Mouse (Mus musculus) megakaryocyte, embryonic 14.5 days (primary cell): Measurements from ENCODE around the gene Tm9sf1.

Experiments used
- FLI1 ChIP-seq: IDR thresholded peaks from 2 replicates; pipeline ENCODE4 v1.6.1; 2012; ENCODE audit warnings: low read length, inconsistent platforms, mixed read lengths
- GATA1 ChIP-seq: IDR thresholded peaks from 3 replicates; pipeline ENCODE4 v1.6.1; 2012; ENCODE audit warnings: mixed read lengths, low read length, inconsistent platforms, borderline replicate concordance

- TF ChIP-seq FLI1 (no peak), GATA1 (no peak)
Observed at GRCm38 (mm10) chr14:55641291-55641690, 2.3 kb downstream of the Tm9sf1 start.
